Mouse (Mus musculus) gastrocnemius, postnatal 14 days (tissue): ENCODE measurements around the gene Krt4. TPM values are rescaled to one million over a fixed set of nuclear protein-coding genes. Genes with fewer than 3 reads are reported as not detected.

Experiments
- DNase-seq: peaks from one replicate; pipeline ENCODE4 v3.0.0; 2021; ENCODE audit warnings: mixed read lengths
- intact Hi-C: fragments of 180-260 bp; cut with DNase I; formaldehyde crosslinking; loops from one replicate; pipeline ENCODE4 v1.15.1; 2025; ENCODE audit warnings: low total_unique reads
- long read RNA-seq, 2 experiments: library from polyadenylated mRNA; stranded (forward); transcript quantifications; one replicate each; pipeline ENCODE4 v2.0.0; 2021
- total RNA-seq, 2 experiments: library from RNA; stranded (reverse); gene quantifications; 2 replicates each; pipeline ENCODE4 v1.2.3; 2021

Gene Krt4
- under 1 TPM in 1 of 2 experiments, not detected in 1; 0.16 TPM for total RNA-seq
- long read RNA-seq, experiment 1, partial matches to known transcripts, result 1 of 1 reads
- long read RNA-seq, experiment 1, other reads (novel, unspliced or antisense), result 0 of 1 reads
- long read RNA-seq, experiment 2, result 0 reads

- no peak for DNase-seq
- intact Hi-C loops, result no loop called here
Measured at GRCm38 (mm10) chr15:101924635-101925034, at the start of gene Krt4. TSS of gene Krt4 (minus strand) at chr15:101924735.

GRCm38 (mm10) chr15:101973414-101974077, 49.0 kb upstream of the Krt4 start:
- intact Hi-C loops, result loop anchor here (2.0 to 5.0 kb wide), 2 partner anchors 199 to 451 kb away; no protein-coding TSS in a partner anchor
- DNase-seq, result peak; percentile 91

DNA sequence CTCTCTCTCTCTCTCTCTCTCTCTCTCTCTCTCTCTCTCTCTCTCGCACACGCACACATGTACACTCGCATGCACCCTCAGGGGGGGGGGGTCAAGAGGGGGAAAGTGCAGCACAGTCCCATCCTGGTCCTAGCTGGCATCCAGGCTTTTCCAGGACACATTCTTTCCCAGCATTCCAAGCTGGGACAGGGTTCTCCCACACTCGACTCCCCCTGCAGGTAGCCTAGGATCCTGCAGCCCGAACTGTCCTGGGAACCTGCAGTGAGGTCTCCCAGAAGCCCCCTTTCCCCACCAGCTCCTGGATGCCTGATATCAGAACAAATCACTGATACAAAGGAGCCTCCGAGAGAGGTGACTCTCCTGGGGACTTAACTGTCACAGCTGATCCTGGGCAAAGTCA, 46.0 kb upstream of the Krt4 start:
- peak; percentile 59 for DNase-seq
- intact Hi-C loops, result loop anchor here (5.0 kb wide), 1 partner anchor 448 kb away; no protein-coding TSS in a partner anchor

- no peak for DNase-seq
- intact Hi-C loops, result no loop called here
Measured at GRCm38 (mm10) chr15:101966808-101967207, 42.3 kb upstream of the Krt4 start.

DNA sequence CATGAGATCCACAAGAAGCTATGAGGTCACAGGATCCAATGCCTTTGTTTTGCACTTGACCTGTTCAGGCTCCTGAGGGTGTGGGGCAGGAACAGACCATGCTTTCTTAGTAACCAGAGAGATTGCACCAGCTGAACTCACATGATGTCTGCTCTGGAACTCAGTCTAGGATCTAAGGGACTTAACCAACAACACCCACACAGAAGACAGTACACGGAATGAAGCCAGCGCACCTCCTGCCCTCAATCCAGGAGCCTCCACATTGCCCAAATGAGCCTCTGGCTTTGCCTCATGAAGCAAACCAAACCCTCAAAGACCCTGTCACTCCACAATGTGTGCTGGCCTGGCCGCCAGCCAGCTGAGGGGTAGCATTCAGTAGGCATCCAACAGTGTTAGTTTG, 34.4 kb upstream of the Krt4 start:
- intact Hi-C loops, result no loop called here
- DNase-seq, result no peak

DNA sequence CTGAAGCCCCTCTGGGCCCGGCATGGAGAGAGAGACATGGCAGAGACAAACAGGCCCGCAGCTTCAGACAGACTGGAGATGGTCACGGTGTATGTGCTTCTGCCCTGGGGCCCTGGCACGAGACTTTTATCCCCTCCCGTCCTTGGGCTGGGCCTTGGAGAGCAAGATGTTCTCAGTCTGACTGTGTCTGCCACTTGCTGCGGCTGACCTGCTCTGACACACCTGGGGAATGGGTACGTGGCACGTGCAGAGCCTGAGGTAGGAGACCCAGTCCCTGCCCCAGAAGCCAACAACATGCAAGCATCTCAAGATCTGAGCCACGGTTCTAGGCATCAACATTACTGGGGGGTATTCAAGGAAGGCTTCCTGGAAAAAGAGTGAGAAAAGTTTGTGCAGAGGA, 29.7 kb upstream of the Krt4 start, which contains the start of gene Krt78:
Krt78 (minus strand) TSS at position 101 of the 400 bp plus-strand sequence.
- DNase-seq, result no peak
- intact Hi-C loops, result no loop called here

GRCm38 (mm10) chr15:101952733-101953474, 28.4 kb upstream of the Krt4 start:
- intact Hi-C loops, result no loop called here
- DNase-seq, result no peak

- no peak for DNase-seq
- intact Hi-C loops, result no loop called here
Measured at GRCm38 (mm10) chr15:101945430-101945829, 20.9 kb upstream of the Krt4 start.

- intact Hi-C loops, result no loop called here
- no peak for DNase-seq
Measured at GRCm38 (mm10) chr15:101941948-101942347, 17.4 kb upstream of the Krt4 start.

DNA sequence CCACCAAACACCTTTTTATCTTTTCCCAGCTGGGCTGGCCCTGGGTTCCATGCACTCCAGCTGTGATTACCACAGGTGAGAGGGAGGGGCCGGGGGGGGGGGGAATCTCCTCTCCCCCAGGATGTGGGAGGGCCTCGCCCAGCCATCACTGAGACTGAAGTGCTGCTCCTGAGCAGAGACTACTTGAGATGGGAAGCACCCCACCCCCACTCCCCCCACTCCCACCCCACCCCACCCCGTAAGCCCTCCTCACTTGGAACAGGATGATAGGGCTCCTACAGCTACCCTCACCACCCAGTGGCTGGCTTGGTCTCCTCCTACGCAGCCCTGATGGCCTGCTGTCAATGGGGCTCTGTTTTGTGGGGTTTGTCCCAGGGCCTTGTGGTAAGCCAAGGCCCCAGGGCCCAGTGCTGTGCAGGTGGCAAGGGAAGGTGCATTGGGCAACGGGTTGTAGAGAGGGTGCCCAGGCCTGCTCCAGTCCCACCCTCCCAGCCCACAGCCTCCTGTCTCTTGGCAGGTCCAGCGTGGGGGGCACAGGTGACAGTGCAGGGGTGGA, 15.8 kb upstream of the Krt4 start, which contains the start of gene Krt79:
Krt79 (minus strand) TSS at position 51 of the 556 bp plus-strand sequence.
- DNase-seq, result no peak
- intact Hi-C loops, result no loop called here

- no peak for DNase-seq
- intact Hi-C loops, result no loop called here
Measured at GRCm38 (mm10) chr15:101938600-101939308, 14.2 kb upstream of the Krt4 start.

GRCm38 (mm10) chr15:101933024-101933423, 8.5 kb upstream of the Krt4 start:
- intact Hi-C loops, result no loop called here
- DNase-seq, result no peak

- intact Hi-C loops, result no loop called here
- no peak for DNase-seq
Measured at GRCm38 (mm10) chr15:101929666-101930065, 5.1 kb upstream of the Krt4 start.

- intact Hi-C loops, result no loop called here
- DNase-seq, result no peak
Measured at GRCm38 (mm10) chr15:101929087-101929486, 4.6 kb upstream of the Krt4 start.

GRCm38 (mm10) chr15:101927340-101928080, 3.0 kb upstream of the Krt4 start:
- intact Hi-C loops, result no loop called here
- DNase-seq, result no peak

GRCm38 (mm10) chr15:101925041-101925440, 506 bp upstream of the Krt4 start:
- intact Hi-C loops, result no loop called here
- no peak for DNase-seq

DNA sequence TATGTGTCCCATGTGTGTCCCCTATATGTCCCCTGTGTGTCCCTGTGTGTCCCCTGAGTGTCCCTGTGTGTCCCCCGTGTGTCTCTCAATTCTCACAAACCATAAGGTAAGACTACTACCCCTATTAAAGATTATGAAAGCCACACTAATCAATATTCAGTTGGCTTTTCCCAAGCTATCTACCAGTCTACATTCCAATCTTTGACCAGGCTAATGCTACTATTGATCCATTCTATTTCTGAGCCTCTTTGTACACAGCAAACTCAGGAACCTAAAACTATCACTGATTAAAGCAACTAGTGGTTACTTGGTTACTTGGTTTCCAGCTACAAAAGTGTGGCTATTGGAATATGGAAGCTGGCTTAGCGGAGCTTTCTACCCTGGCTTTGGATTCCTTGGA, 2.2 kb downstream of the Krt4 start:
- no peak for DNase-seq

GRCm38 (mm10) chr15:101916072-101916471, 8.5 kb downstream of the Krt4 start:
- intact Hi-C loops, result no loop called here
- no peak for DNase-seq

More for the DNA sequence above, 2.2 kb downstream of the Krt4 start:
- intact Hi-C loops, result no loop called here

DNA sequence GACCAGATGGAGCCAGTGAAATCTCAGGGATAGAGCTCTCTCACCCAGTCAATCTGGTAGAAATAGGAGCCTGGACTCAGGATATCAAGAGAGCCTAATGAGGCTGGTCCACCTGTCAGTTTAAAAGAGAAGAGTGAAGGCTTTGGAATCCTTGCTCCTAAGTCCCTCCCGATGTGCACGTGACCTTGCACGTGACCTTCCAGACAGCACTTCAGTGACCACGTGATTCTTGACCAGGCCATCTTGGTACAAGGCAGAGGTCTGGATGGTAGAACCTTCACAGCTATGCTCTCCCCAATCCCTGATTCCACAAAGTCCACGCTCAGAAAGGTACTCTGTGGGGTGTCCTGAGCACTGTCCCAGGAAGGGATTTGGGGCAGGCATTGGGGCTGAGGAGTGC, 19.7 kb downstream of the Krt4 start:
- intact Hi-C loops, result no loop called here
- no peak for DNase-seq
